33 mouse cellular contexts compared by ENCODE assay signal in the genomic region with DNA sequence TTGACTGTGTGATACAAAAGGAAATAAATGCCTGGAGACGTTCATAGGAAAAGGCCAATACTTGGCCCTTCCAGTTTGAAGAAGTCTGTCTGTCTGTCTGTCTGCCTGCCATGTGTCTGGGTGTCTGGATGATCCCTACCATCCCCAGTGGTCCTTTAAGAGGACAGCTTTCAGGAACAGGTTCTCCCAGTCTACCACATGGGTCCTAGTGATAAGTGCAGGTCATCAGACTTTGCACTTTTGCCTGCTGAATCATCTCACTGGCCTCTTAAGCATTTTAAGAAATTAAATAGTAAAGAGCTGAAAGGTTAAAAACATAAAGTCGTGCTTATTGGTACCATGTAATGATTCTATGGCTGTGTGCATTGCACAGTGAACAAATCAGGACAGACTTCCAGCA. TPM values are rescaled to one million over a fixed set of nuclear protein-coding genes. Genes with fewer than 3 reads are reported as not detected.
"Had no signal": no experiment of that assay in that cellular context is flagged by ENCODE, and none has a peak within 500 bp of the region (broad histone marks: within the 10 kb centered on the region; RNA-seq: fewer than 3 reads in every experiment).

No protein-coding gene starts in this region.

- H3K36me3 ChIP-seq: limb, embryonic 10.5 days; limb, embryonic 12.5 days; limb, embryonic 13.5 days; limb, embryonic 15.5 days; liver, embryonic 12.5 days; liver, embryonic 13.5 days; liver, embryonic 15.5 days; lung, embryonic 15.5 days; midbrain, embryonic 10.5 days; midbrain, embryonic 12.5 days; midbrain, embryonic 13.5 days; midbrain, embryonic 15.5 days had no signal

- H3K4me3 ChIP-seq: limb, embryonic 10.5 days; limb, embryonic 12.5 days; limb, embryonic 13.5 days; limb, embryonic 15.5 days; liver, embryonic 12.5 days; liver, embryonic 13.5 days; liver, embryonic 15.5 days; lung, embryonic 15.5 days; megakaryocyte, embryonic 14.5 days; midbrain, embryonic 10.5 days; midbrain, embryonic 12.5 days; midbrain, embryonic 13.5 days; midbrain, embryonic 15.5 days; myocyte had no signal

- H3K4me1 ChIP-seq: liver, embryonic 12.5 days; liver, embryonic 13.5 days; liver, embryonic 15.5 days; midbrain, embryonic 15.5 days had no signal

- ATAC-seq: liver, embryonic 12.5 days; liver, postnatal 0 days; lung, postnatal 0 days; midbrain, embryonic 13.5 days; midbrain, embryonic 15.5 days; midbrain, embryonic 16.5 days had no signal

- H3K27me3 ChIP-seq: limb, embryonic 12.5 days; limb, embryonic 15.5 days; liver, embryonic 12.5 days; liver, embryonic 13.5 days; liver, embryonic 15.5 days; lung, embryonic 15.5 days; midbrain, embryonic 12.5 days; midbrain, embryonic 13.5 days; midbrain, embryonic 15.5 days had no signal

- DNase-seq: left cerebral cortex, postnatal 4 days; liver; liver, embryonic 13.5 days; liver, postnatal 0 days; lung, adult 18-20 months; lung, adult 2 months; lung, embryonic 14.5 days; lung, postnatal 10 days; lung, postnatal 14 days; lung, postnatal 36 days; lung, postnatal 4 days; midbrain, embryonic 14.5 days had no signal

- H3K27ac ChIP-seq: limb, embryonic 10.5 days; limb, embryonic 12.5 days; limb, embryonic 13.5 days; limb, embryonic 15.5 days; liver, embryonic 12.5 days; liver, embryonic 13.5 days; liver, embryonic 14.5 days; liver, embryonic 15.5 days; lung, embryonic 15.5 days; macrophage; midbrain, embryonic 10.5 days; midbrain, embryonic 12.5 days; midbrain, embryonic 13.5 days; midbrain, embryonic 15.5 days had no signal

- H3K4me2 ChIP-seq: limb, embryonic 12.5 days; limb, embryonic 13.5 days; limb, embryonic 15.5 days; liver, embryonic 11.5 days; liver, embryonic 12.5 days; liver, embryonic 13.5 days; liver, embryonic 15.5 days; lung, embryonic 14.5 days; lung, embryonic 15.5 days; midbrain, embryonic 11.5 days; midbrain, embryonic 12.5 days; midbrain, embryonic 13.5 days; midbrain, embryonic 15.5 days had no signal

- H3K9me3 ChIP-seq: limb, embryonic 10.5 days; limb, embryonic 12.5 days; limb, embryonic 13.5 days; limb, embryonic 15.5 days; liver, embryonic 12.5 days; liver, embryonic 13.5 days; liver, embryonic 15.5 days; lung, embryonic 15.5 days; megakaryocyte, embryonic 14.5 days; midbrain, embryonic 10.5 days; midbrain, embryonic 12.5 days; midbrain, embryonic 13.5 days; midbrain, embryonic 15.5 days had no signal

- H3K9ac ChIP-seq: limb, embryonic 12.5 days; limb, embryonic 13.5 days; limb, embryonic 15.5 days; liver, embryonic 12.5 days; liver, embryonic 13.5 days; liver, embryonic 14.5 days; liver, embryonic 15.5 days; liver, postnatal 0 days; lung, embryonic 14.5 days; lung, embryonic 15.5 days; midbrain, embryonic 12.5 days; midbrain, embryonic 13.5 days; midbrain, embryonic 15.5 days had no signal

RNA-seq across cellular contexts. Expression of a gene that starts 3.2 kb away (rescaled TPM):
- polyA plus RNA-seq: liver, adult 2 months; liver, embryonic 11.5 days; lung, embryonic 14.5 days; macrophage; myocyte had no signal

RNA-seq across cellular contexts. Expression of a gene that starts 19.2 kb away (rescaled TPM):
- polyA plus RNA-seq: myocyte had no signal

RNA-seq across cellular contexts. Expression of a gene that starts 26.0 kb away (rescaled TPM):
- polyA plus RNA-seq: liver, adult 2 months; liver, embryonic 11.5 days; liver, embryonic 12.5 days; liver, embryonic 13.5 days; liver, embryonic 15.5 days; liver, postnatal 0 days; lung, embryonic 15.5 days; lung, embryonic 16.5 days; macrophage; midbrain, embryonic 11.5 days; myocyte had no signal
